ENCODE assay signal across 14 mouse cellular contexts in the genomic region with DNA sequence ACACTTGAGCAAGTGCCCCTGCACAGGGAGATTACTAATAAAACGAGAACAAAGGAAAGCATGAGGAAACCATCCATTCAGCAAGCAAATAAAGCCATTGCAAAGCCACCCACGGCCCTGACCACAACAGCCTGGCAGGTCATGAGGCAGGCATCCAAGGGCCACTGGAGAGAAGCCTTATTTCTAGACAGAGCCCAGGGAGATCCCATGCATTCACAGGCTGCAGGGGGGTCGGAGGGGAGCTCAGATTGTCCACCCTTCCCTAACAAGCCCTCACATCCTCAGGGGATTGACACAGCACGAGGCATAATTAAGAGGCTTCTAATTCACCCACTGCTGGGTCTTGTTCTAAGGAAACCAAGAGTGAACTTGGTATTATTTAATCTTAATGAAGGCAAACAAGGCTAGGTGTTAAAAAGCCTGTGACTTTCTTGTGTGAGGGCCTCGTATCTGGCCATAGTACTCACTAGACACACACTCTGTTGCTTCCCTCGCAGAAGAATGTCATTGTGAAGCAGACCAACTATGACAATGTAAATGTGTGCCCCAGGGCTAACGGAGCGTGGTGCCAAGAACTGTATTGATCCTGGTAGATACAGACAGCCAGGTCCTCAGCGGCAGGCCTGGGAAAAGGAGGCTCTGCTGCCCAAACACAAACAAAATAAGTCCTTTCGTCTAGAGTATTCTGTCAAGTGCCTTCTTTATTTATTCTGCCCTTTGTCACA.
DNase-seq lines count a peak whose midpoint lies in the region; ATAC-seq lines count a peak whose summit lies in the region.
"Had no signal": no experiment of that assay in that cellular context is flagged by ENCODE, and none has a peak within 500 bp of the region (broad histone marks: within the 10 kb centered on the region; RNA-seq: fewer than 3 reads in every experiment).

No protein-coding gene starts in this region.

- H3K4me3 ChIP-seq in embryonic facial prominence, embryonic 14.5 days (ENCODE audit: low read depth, low read length) = no peak overlapping the region
- H3K4me3 ChIP-seq in embryonic facial prominence, embryonic 10.5 days = no peak overlapping the region
- H3K4me3 ChIP-seq in hindbrain, embryonic 13.5 days = no peak overlapping the region
- H3K4me3 ChIP-seq in neural tube, embryonic 15.5 days (replicated peaks) = no peak overlapping the region

- H3K27ac ChIP-seq in embryonic facial prominence, embryonic 14.5 days (replicated peaks; ENCODE audit: low read depth, low read length) = no peak overlapping the region
- no peak overlapping the region for H3K27ac ChIP-seq in embryonic facial prominence, embryonic 10.5 days (replicated peaks)
- H3K27ac ChIP-seq in hindbrain, embryonic 13.5 days = no peak overlapping the region
- no peak overlapping the region for H3K27ac ChIP-seq in neural tube, embryonic 15.5 days (replicated peaks)
- H3K27ac ChIP-seq: liver, embryonic 14.5 days had no signal

- no peaks in the 10 kb centered on the region for H3K27me3 ChIP-seq in embryonic facial prominence, embryonic 14.5 days (replicated peaks; ENCODE audit: control insufficient read depth, insufficient read depth, low read length)
- H3K27me3 ChIP-seq in embryonic facial prominence, embryonic 10.5 days (replicated peaks; ENCODE audit: low read depth, poor library complexity, severe bottlenecking) = no peaks in the 10 kb centered on the region
- no peaks in the 10 kb centered on the region for H3K27me3 ChIP-seq in hindbrain, embryonic 13.5 days
- no peaks in the 10 kb centered on the region for H3K27me3 ChIP-seq in neural tube, embryonic 15.5 days (replicated peaks)

- H3K9ac ChIP-seq in embryonic facial prominence, embryonic 14.5 days (ENCODE audit: low read depth, low read length) = no peak overlapping the region
- no peak overlapping the region for H3K9ac ChIP-seq in hindbrain, embryonic 13.5 days
- H3K9ac ChIP-seq in neural tube, embryonic 15.5 days (replicated peaks) = no peak overlapping the region
- H3K9ac ChIP-seq: liver, embryonic 14.5 days had no signal

- peak; percentile 13 for DNase-seq in embryonic facial prominence, embryonic 14.5 days (ENCODE audit: low spot score)
- DNase-seq in embryonic facial prominence, embryonic 10.5 days (ENCODE audit: low spot score) = no peak
- peak; percentile 41 for DNase-seq in lung, postnatal 36 days
- no peak for DNase-seq in lung, postnatal 10 days
- DNase-seq in kidney, postnatal 36 days = no peak
- no peak for DNase-seq in thymus, postnatal 14 days
- DNase-seq: adrenal gland, postnatal 25 days; cerebellum, adult 11 months; heart, adult 18-20 months; heart, postnatal 10 days had no signal

- ATAC-seq in embryonic facial prominence, embryonic 14.5 days (ENCODE audit: low read depth) = no peak
- ATAC-seq in hindbrain, embryonic 13.5 days (ENCODE audit: low FRiP score) = peak; percentile 52; the same call in 1 of the 2 replicates
- ATAC-seq in neural tube, embryonic 15.5 days (ENCODE audit: low FRiP score) = peak; percentile 38; the same call in 1 of the 2 replicates
- ATAC-seq: intestine, postnatal 0 days had no signal

- H3K4me2 ChIP-seq in embryonic facial prominence, embryonic 14.5 days (ENCODE audit: low read depth, low read length) = no peak overlapping the region
- no peak overlapping the region for H3K4me2 ChIP-seq in hindbrain, embryonic 13.5 days
- no peak overlapping the region for H3K4me2 ChIP-seq in neural tube, embryonic 15.5 days

- WGBS in embryonic facial prominence, embryonic 14.5 days = 54% methylated on average over 10 of the region's 10 CpGs
- WGBS in embryonic facial prominence, embryonic 10.5 days = 51% methylated on average over 10 of the region's 10 CpGs
- WGBS in hindbrain, embryonic 13.5 days = 27% methylated on average over 10 of the region's 10 CpGs
- WGBS in neural tube, embryonic 15.5 days = 31% methylated on average over 10 of the region's 10 CpGs

- no peaks in the 10 kb centered on the region for H3K36me3 ChIP-seq in embryonic facial prominence, embryonic 14.5 days (ENCODE audit: control insufficient read depth, insufficient read depth, low read length)
- no peaks in the 10 kb centered on the region for H3K36me3 ChIP-seq in embryonic facial prominence, embryonic 10.5 days (replicated peaks)
- H3K36me3 ChIP-seq in hindbrain, embryonic 13.5 days = no peaks in the 10 kb centered on the region
- H3K36me3 ChIP-seq in neural tube, embryonic 15.5 days = no peaks in the 10 kb centered on the region

- H3K9me3 ChIP-seq in embryonic facial prominence, embryonic 14.5 days (ENCODE audit: control insufficient read depth, low read length) = no peaks in the 10 kb centered on the region
- H3K9me3 ChIP-seq in embryonic facial prominence, embryonic 10.5 days = no peaks in the 10 kb centered on the region
- no peaks in the 10 kb centered on the region for H3K9me3 ChIP-seq in hindbrain, embryonic 13.5 days
- no peaks in the 10 kb centered on the region for H3K9me3 ChIP-seq in neural tube, embryonic 15.5 days (replicated peaks)

- no peaks in the 10 kb centered on the region for H3K4me1 ChIP-seq in embryonic facial prominence, embryonic 14.5 days (ENCODE audit: control insufficient read depth, insufficient read depth, low read length)
- H3K4me1 ChIP-seq in embryonic facial prominence, embryonic 10.5 days = peaks cover 6% of the 10 kb centered on the region
- peaks cover 8% of the 10 kb centered on the region for H3K4me1 ChIP-seq in hindbrain, embryonic 13.5 days (replicated peaks)
- peaks cover 8% of the 10 kb centered on the region for H3K4me1 ChIP-seq in neural tube, embryonic 15.5 days

Comparison
In these comparisons a context has a peak if more than half of its experiments do, and no peak if none do; other contexts are left out.
1. DNase-seq: peak in embryonic facial prominence, embryonic 14.5 days (single experiment) and lung, postnatal 36 days (single experiment); none in embryonic facial prominence, embryonic 10.5 days (single experiment), lung, postnatal 10 days (single experiment), kidney, postnatal 36 days (0 of 2) and thymus, postnatal 14 days (single experiment).